Mouse (Mus musculus) gastrocnemius, adult 8-10 months (tissue): ENCODE results near the gene Vmn1r205. TPM values are rescaled to one million over a fixed set of nuclear protein-coding genes. Genes with fewer than 3 reads are reported as not detected.
"Not testable (repeated sequence)": the region's sequence is repeated elsewhere in the genome, so short reads cannot be mapped to it uniquely, and the experiment has no call there.

Experiments
- DNase-seq, 2 experiments: peaks; one replicate each; pipeline ENCODE4 v3.0.0; 2022; ENCODE audit warnings: low spot score in 2 of 2
- total RNA-seq, 4 experiments: library from RNA; stranded (reverse); gene quantifications; 2 replicates each; pipeline ENCODE4 v1.2.4; 2022

Vmn1r205 gene
- not detected for total RNA-seq

GRCm38 (mm10) chr13:22592900-22593299, at the start of gene Vmn1r205:
Vmn1r205 (minus strand) TSS chr13:22593000.
- DNase-seq = no peak

- DNase-seq = not testable (repeated sequence)
Observed at GRCm38 (mm10) chr13:22624151-22624550, 31.4 kb upstream of the Vmn1r205 start, which contains the start of gene Vmn1r206. Vmn1r206 (minus strand) TSS chr13:22624251.

DNA sequence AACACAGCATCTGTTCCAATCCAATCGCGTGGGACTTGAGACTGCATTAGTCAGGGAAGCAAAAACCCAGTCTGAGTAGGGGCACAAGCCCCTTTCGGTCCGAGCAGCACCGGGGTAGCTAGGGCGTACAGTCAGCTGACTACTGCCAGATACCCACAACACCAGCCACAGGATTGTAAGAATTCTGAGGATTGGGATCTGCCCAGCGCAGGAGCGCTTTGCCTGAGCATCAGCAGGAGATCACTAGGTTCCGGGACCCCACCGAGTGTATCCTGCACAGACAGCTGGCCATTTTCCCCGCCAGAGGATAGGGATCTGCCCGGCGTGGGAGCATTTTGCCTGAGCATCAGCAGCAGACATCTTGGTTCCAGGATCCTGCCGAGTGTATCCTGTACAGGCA, 9.5 kb downstream of the Vmn1r205 start:
- not testable (repeated sequence) for DNase-seq

DNA sequence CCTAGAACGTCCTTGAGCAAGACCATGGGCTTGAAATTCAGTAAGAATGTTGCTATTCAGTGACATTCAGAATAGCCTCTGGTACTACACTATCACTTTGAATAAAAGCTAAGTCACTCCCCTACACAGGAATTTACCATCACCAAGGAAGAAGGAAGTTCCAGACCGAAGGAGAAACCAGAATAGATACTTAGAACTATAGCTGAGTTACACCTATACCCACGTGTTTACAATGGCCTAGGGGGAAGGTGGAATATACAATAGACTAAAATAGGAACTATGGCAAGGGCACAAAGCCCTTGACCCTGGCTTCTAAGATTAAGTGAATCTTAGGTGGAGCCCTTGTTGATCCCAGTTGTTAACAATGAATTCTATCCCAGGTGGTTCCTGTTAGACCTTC, 17.9 kb downstream of the Vmn1r205 start:
- DNase-seq = not testable (repeated sequence)

DNA sequence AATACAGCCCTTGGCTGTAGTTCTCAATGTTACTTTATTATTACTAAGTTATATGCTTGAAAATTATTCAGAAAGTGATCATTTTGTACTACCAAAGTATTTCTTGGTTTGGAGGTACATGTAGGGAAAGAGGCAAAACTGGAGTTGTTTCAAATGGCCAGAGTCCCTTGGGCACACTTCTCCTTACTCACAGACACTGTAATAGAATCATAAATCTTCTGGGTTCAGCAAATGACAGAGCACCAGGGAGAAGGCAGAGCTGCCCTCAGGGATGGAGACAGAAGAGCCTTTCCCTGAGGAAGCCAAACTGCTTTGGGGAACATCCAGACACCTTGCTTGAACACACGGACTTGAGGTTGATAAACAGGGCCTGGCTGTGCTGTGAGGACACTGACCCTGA, 39.9 kb downstream of the Vmn1r205 start, which contains the start of gene Vmn1r204:
Vmn1r204 (plus strand) TSS at position 301 of the 400 bp plus-strand sequence.
- not testable (repeated sequence) for DNase-seq

Other genes with a start within 250 kb of the Vmn1r205 start
- not detected for gene Vmn1r198, start 242.6 kb downstream of the Vmn1r205 start, total RNA-seq
- not detected for gene Vmn1r199, start 213.2 kb downstream of the Vmn1r205 start, total RNA-seq
- gene Vmn1r200, start 202.6 kb downstream of the Vmn1r205 start, total RNA-seq = not detected
- not detected for gene Vmn1r201, start 121.1 kb downstream of the Vmn1r205 start, total RNA-seq
- gene Vmn1r202, start 87.6 kb downstream of the Vmn1r205 start, total RNA-seq = not detected
- not detected for gene Vmn1r203, start 74.9 kb downstream of the Vmn1r205 start, total RNA-seq
- not detected for gene Vmn1r204, start 39.8 kb downstream of the Vmn1r205 start, total RNA-seq
- gene Vmn1r206, start 31.3 kb upstream of the Vmn1r205 start, total RNA-seq = not detected
- gene Vmn1r207-ps, start 136.6 kb upstream of the Vmn1r205 start, total RNA-seq = not detected
- gene Vmn1r208, start 184.4 kb upstream of the Vmn1r205 start, total RNA-seq = not detected
- not detected for gene Vmn1r209, start 216.7 kb upstream of the Vmn1r205 start, total RNA-seq
- not detected for gene Vmn1r210, start 238.3 kb upstream of the Vmn1r205 start, total RNA-seq